Mouse (Mus musculus): ENCODE measurements around the gene Ppox. TPM values are rescaled to one million over a fixed set of nuclear protein-coding genes. Genes with fewer than 3 reads are reported as not detected.
"Not testable (repeated sequence)": the region's sequence is repeated elsewhere in the genome, so short reads cannot be mapped to it uniquely, and the experiment has no call there.

Gene Ppox
- total RNA-seq (2022): 10 to 100 TPM; 29.1 to 35.0 (median 30.4) TPM

GRCm38 (mm10) chr1:171280916-171281527 lies at the start of gene Ppox:
Ppox (minus strand) TSS chr1:171281186.
- DNase-seq (ENCODE audit: low spot score in 2 of 2): peak; percentile 75 to 95

DNA sequence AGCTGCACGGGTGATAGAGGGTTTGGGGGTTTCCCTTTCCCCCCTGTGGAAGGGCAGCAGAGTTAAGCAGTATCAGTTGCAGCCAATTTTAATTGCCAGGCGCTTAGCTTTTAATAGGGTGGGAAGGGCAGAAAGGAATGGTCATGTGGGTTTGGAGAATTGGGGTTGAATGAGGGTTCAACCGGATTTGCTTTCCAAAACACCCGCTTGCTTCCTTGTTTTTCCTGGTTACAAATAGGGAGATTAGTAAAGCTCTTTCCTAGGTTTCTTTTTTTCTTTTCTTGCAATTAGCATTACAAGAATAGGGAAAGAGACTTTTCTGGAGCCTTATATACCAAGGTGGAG lies 49.2 kb upstream of the Ppox start:
- DNase-seq (ENCODE audit: low spot score in 2 of 2): no peak

GRCm38 (mm10) chr1:171329433-171330215 lies 48.6 kb upstream of the Ppox start:
- DNase-seq (ENCODE audit: low spot score in 2 of 2): peak in 1 of 2 experiments; percentile 53

DNA sequence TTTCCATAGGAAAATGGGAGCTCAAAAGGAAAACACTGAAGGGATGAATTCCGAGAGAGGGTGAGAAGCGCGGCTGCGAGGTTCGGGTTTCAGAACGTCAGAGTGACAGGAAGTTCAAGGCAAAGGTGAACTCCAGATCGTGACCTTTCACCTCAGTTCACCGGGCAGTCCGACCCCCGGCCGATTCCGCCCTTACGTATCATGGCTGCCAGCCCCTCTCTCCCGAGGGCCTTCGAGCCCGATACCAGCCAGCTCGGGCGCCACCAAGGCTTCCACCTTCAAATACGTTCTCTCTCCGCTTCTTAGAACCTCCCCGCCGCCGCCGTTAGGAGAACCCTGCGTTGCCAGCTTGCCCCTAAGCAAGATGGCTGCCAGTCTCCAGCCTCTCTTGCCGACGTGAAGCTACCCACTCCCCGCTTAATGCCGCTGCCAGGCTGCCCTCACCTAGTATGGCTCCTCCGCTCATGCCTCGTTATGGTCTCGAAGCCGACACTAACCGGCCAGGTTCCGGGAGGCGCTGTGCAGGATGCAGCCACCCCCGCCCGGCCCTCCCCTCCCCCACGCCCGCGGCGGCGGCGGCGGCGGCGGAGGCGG lies 48.0 kb upstream of the Ppox start, which contains the start of gene Dedd:
Gene Dedd (plus strand): TSS at position 307 of the 594 bp plus-strand sequence.
- peak; percentile 88 to 94 for DNase-seq (ENCODE audit: low spot score in 2 of 2)

- no peak for DNase-seq (ENCODE audit: low spot score in 2 of 2)
These were observed 47.3 kb upstream of the Ppox start for GRCm38 (mm10) chr1:171328244-171328643.

DNA sequence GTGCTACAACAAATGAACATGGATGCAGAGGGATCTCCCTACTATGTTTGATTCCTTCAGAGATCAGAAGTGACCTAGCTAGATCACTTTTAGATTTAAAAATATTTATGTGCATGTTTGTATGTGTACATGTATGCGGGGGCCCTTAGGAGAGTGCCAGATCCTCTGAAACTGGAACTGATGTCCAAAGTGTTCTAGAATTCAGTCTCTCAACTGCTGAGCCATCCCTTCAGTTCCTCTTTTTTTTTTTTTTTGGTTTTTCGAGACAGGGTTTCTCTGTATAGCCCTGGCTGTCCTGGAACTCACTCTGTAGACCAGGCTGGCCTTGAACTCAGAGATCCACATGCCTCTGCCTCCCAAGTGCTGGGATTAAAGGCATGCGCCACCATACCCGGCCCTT lies 45.6 kb upstream of the Ppox start:
- not testable (repeated sequence) for DNase-seq (ENCODE audit: low spot score in 2 of 2)

GRCm38 (mm10) chr1:171325571-171325970 lies 44.6 kb upstream of the Ppox start:
- no peak for DNase-seq (ENCODE audit: low spot score in 2 of 2)

GRCm38 (mm10) chr1:171322012-171322411 lies 41.0 kb upstream of the Ppox start:
- no peak for DNase-seq (ENCODE audit: low spot score in 2 of 2)

GRCm38 (mm10) chr1:171321415-171321814 lies 40.4 kb upstream of the Ppox start:
- DNase-seq (ENCODE audit: low spot score in 2 of 2): no peak

GRCm38 (mm10) chr1:171320151-171320550 lies 39.2 kb upstream of the Ppox start:
- no peak for DNase-seq (ENCODE audit: low spot score in 2 of 2)

DNA sequence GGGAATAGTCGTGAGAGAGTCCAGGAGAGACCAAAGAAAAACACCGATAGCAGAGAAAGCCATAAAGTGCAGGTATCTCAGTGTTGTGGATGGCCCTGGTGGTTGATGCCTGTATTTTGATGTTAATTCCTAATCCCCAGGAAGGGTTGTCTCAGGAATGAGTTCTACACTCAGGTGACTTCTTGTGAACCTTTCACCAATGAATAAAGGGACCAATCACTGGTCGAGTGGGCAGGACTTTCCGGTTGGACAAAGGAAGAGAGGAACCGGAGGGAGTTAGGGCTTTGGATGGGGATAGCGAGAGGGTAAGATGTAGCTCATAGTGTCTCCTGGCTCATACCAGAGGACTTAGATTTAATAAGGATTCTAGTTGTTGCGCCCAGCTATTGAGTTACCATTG lies 38.8 kb upstream of the Ppox start:
- no peak for DNase-seq (ENCODE audit: low spot score in 2 of 2)

- DNase-seq (ENCODE audit: low spot score in 2 of 2): no peak
These were observed 28.3 kb upstream of the Ppox start for GRCm38 (mm10) chr1:171309321-171309720.

GRCm38 (mm10) chr1:171306157-171306556 lies 25.2 kb upstream of the Ppox start:
- DNase-seq (ENCODE audit: low spot score in 2 of 2): not testable (repeated sequence)

DNA sequence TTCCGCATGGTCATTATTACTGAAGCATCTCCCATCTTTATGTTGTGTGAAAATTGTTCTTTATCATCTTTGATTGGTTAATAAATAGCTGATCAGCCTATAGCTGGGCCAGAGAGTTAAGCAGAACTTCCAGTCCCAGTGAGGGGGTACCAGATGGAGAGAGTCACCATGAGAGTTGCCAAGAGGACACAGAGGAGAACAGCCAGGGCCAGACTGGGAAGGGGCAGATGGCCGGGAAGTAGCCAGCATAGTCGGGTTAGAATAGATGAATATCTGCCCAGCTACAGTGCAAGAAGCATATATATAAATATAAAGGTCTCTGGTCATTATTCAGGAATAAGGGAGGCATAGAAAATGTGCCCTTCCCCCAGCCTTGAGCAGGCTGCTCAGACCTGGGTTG lies 17.2 kb upstream of the Ppox start:
- no peak for DNase-seq (ENCODE audit: low spot score in 2 of 2)

GRCm38 (mm10) chr1:171295063-171295402 lies 14.0 kb upstream of the Ppox start:
- no peak for DNase-seq (ENCODE audit: low spot score in 2 of 2)

DNA sequence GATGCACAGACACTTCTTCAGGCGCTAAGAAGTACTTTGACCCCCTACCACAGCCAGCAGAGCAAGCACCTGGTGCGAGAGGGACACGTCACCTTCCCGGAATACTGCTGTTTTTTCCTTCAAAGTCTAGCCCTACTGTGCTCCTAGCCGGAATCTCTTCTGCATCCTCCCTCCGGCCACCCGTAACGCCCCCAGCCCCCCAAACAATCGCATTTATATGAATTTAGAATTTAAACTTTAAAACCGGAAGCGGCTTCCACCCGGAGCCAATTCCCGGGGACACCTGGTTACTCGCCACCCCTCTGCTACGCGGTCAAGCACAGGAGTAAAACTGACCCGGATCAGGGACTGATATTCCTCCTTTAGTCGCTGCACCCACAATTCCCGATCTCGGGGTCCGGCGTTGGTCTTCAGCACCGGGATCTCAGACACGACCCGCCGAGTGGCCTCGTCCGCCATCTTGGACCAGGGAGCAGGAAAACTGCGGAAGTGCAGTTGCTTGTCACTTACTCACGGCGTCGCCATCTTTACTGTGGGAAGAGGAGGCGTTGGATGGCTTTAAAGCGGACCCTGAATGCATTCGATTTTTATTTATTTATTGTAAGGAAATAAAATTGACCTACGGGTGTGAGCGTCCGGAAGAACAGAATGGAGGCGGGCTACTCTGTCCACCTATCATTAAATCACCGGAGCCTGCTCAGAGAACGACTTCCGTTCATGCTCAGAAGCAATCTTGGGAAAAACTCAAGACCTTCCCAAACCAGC lies 13.5 kb upstream of the Ppox start, which contains the start of gene Ufc1:
Gene Ufc1 (minus strand): TSS at position 727 of the 765 bp plus-strand sequence.
- DNase-seq (ENCODE audit: low spot score in 2 of 2): peak; percentile 80 to 84

DNA sequence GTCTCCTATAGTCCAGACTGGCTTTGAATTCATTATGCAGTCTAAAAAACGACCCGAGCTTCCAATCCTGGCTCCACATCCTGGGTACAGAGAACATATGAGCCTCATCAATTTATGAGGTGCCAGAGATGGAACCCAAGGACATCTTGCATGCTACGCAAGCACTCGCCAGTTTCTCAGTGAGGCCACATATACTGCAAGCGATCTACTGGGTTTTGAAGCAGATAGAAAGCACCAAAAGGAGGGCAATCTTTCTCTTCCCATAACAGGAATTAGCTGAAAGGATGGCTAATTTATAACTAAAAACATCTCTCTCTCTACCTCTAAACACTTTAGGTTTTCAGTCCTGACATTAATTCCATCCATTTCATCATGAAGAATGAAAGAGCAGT lies 12.9 kb upstream of the Ppox start:
- no peak for DNase-seq (ENCODE audit: low spot score in 2 of 2)

DNA sequence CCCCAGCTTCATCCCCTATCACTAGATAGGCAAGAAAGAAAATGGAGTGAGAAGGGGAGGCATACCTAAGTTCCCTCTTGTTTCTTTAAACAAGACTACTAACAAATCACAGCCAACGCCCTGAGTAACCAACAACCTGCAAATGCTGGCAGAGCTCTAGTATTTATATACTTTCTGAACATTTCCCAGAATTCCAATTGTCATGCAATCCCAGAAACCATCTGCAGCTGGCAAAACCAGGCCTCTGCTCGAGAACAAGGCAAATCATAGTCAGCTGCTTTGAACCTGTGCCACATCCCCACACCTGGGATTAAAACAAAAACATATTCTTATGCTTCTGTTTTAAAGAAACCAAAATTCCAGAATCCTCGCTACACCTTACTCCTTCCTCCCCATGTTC lies 12.4 kb upstream of the Ppox start:
- DNase-seq (ENCODE audit: low spot score in 2 of 2): no peak

- no peak for DNase-seq (ENCODE audit: low spot score in 2 of 2)
These were observed 7.3 kb upstream of the Ppox start for GRCm38 (mm10) chr1:171288328-171288727.

- peak; percentile 85 to 95 for DNase-seq (ENCODE audit: low spot score in 2 of 2)
These were observed 6.4 kb upstream of the Ppox start, which contains the start of gene Usp21 for GRCm38 (mm10) chr1:171287136-171288081. Usp21 (minus strand) TSS chr1:171287991.

DNA sequence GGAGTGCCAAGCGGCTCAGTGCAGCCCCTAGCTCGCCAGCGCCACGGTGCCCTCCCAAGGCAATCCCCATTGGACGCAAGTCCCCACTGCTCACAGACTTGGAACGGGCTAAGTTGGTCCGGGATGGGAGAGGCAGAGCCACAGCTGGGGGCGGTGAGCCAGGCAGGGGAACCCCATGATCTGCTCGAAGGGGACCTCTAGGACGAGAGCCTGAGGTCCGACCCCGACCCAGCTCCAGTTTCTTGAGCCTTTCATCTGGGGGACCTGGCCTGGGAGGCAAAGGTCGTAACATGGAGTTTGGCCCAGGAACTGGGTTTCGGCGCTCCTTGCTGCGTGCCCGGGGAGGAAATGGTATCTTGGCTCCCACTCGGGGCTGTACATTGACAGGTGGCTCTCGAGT lies 5.5 kb upstream of the Ppox start:
- DNase-seq (ENCODE audit: low spot score in 2 of 2): no peak
